Mouse (Mus musculus): ENCODE measurements at regions not wholly inside any gene's neighbourhood (a gene's known extent, or its start where the extent isn't known, plus 50 kb on each side); places are given as distances from the start of the nearest gene placed in this dataset.

DNA sequence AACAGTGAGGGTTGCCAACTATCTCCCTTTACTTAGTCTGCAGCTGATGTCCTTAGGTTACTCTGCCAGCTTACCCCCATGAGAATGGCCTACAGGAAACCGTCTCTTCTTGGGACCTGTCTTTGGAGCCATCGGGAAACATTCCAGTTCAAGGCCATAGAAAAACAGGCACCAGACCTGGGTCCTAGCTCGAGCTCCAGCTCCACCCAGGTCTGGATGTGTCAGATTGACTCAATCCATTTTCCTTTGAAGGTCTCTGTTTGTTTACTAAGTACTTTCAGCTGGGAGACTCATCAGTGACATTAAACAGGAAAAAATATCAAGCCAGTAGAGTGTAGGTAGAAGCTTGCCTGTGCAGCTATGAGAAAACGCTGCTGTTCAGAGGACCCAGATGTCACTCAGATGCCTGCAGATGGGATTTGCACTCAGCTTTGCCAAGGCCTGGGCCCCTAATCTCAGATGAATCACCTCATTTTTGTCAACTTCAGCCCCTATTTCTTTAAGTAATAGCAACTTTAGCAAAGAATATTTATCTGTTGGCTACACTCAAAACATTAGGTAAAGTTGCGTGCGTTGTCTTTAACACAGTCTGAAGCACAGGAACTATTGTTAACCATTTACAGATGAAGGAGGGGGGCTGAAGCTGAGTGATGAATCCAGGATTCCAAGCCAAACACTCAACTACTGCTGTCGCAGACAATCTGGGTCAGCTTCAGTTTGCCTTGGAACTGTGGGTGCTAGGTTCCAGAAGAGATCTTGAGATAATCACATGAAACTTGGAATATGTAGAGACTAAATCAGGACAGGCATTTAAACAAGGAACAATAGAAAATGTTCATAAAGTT is 359.0 kb upstream of the Tnp1 start:
- H3K9me3 ChIP-seq, result no peaks in the 10 kb centered on the region
- no peak overlapping the region for H3K27ac ChIP-seq
- no peak for ATAC-seq (ENCODE audit: low FRiP score)
- WGBS, result 86% methylated on average over 7 of the region's 7 CpGs
- no peaks in the 10 kb centered on the region for H3K27me3 ChIP-seq
- no peak overlapping the region for H3K4me3 ChIP-seq (replicated peaks)
- H3K36me3 ChIP-seq (replicated peaks), result no peaks in the 10 kb centered on the region
- no peak overlapping the region for H3K4me2 ChIP-seq
- H3K9ac ChIP-seq, result no peak overlapping the region
- no peaks in the 10 kb centered on the region for H3K4me1 ChIP-seq

DNA sequence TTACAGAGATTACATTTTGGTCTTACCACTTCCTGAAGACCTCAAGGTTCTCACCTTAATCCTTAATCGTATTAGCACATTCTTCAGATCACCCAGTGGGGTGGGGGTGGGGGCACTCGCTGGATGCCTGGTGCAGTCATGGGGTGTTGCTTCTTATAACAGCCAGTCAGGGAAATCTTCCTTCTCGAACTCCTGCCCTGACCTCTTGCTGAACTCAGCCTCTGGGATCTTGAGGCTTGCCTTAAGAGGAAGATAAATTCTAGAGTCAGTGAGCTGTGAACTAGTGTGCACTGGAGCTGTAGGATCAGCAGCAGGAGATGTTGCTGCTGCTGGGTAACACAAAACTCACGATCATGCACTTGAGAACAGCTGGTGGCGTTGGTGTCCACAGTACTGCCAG is 352.5 kb upstream of the Tnp1 start:
- Histone ChIP-seq H3K27ac (no peak overlapping the region), H3K4me1 (peaks cover 22% of the 10 kb centered on the region), H3K36me3 (replicated peaks) (no peaks in the 10 kb centered on the region), H3K4me2 (no peak overlapping the region), H3K27me3 (no peaks in the 10 kb centered on the region), H3K9me3 (no peaks in the 10 kb centered on the region), H3K9ac (no peak overlapping the region), H3K4me3 (replicated peaks) (no peak overlapping the region)
- no peak for ATAC-seq (ENCODE audit: low FRiP score)
- WGBS, result 71% methylated on average over 5 of the region's 5 CpGs

DNA sequence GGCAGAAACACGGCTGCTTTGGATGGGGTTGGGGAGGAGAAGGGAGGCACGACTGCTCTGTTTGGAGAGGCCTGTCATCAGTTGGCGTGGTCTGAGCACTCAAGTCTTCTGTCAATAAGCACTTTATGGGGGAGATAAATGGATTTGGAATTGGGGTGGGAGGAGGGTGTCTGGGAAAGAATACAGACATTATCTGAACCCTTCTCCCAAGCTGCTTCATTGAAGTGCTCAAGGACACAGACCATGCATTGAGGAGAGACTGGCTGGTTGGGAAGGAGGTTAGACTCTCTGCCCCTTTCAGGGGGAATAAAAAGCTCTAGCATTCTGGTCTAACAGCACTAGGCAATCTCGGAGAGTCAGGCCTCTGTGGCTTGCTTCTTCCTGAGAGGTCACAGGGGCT is 350.1 kb upstream of the Tnp1 start:
- no peak; the same call in 1 of the 2 replicates for ATAC-seq (ENCODE audit: low FRiP score)
- H3K9me3 ChIP-seq, result no peaks in the 10 kb centered on the region
- no peak overlapping the region for H3K27ac ChIP-seq
- H3K9ac ChIP-seq, result no peak overlapping the region
- H3K4me3 ChIP-seq (replicated peaks), result no peak overlapping the region
- no peaks in the 10 kb centered on the region for H3K36me3 ChIP-seq (replicated peaks)
- 55% methylated on average over 4 of the region's 4 CpGs for WGBS
- peaks cover 33% of the 10 kb centered on the region for H3K4me1 ChIP-seq
- H3K27me3 ChIP-seq, result no peaks in the 10 kb centered on the region
- no peak overlapping the region for H3K4me2 ChIP-seq

- peak overlapping the region; percentile 78 for H3K27ac ChIP-seq
- no peaks in the 10 kb centered on the region for H3K36me3 ChIP-seq (replicated peaks)
- H3K9ac ChIP-seq, result no peak overlapping the region
- H3K27me3 ChIP-seq, result no peaks in the 10 kb centered on the region
- H3K9me3 ChIP-seq, result no peaks in the 10 kb centered on the region
- H3K4me3 ChIP-seq (replicated peaks), result no peak overlapping the region
- no peak overlapping the region for H3K4me2 ChIP-seq
- peak; percentile 2; the same call in 1 of the 2 replicates for ATAC-seq (ENCODE audit: low FRiP score)
- 40% methylated on average over 7 of the region's 7 CpGs for WGBS
- H3K4me1 ChIP-seq, result peaks cover 33% of the 10 kb centered on the region
Measured at GRCm38 (mm10) chr1:73364300-73364683, 348.6 kb upstream of the Tnp1 start.

GRCm38 (mm10) chr1:73363549-73364299 is 348.0 kb upstream of the Tnp1 start:
- Histone ChIP-seq H3K4me2 (peak overlapping the region; percentile 34), H3K27me3 (no peaks in the 10 kb centered on the region), H3K9ac (peak overlapping the region; percentile 21; the same call in 1 of the 2 replicates), H3K4me3 (replicated peaks) (peak overlapping the region; percentile 4; the same call in 1 of the 2 replicates), H3K27ac (peak overlapping the region; percentile 78), H3K36me3 (replicated peaks) (no peaks in the 10 kb centered on the region), H3K9me3 (no peaks in the 10 kb centered on the region), H3K4me1 (peaks cover 33% of the 10 kb centered on the region)
- peak; percentile 75 for ATAC-seq (ENCODE audit: low FRiP score)
- WGBS, result 3% methylated on average over 7 of the region's 7 CpGs

DNA sequence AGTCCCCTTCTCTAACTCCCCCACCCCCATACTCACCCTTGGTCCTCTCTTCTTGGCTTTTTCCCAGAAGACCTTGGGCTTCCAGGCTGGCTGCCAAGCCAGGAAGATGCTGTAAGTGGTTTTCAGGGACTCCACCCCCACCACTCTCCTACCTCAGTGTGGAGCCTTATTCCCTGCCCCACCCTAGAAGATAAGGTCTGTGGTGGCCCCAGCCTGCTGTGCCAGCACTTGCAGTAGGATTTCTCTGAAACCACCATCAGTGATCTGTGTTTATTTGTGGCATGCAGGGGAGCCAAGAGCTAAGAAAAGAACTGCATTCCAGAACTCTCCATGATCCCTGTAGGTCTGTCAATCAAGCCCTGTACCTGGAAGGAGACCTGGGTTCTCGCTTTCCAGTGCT is 346.4 kb upstream of the Tnp1 start:
- Histone ChIP-seq H3K36me3 (replicated peaks) (no peaks in the 10 kb centered on the region), H3K27ac (no peak overlapping the region), H3K27me3 (no peaks in the 10 kb centered on the region), H3K4me2 (no peak overlapping the region; the same call in 1 of the 2 replicates), H3K4me1 (peaks cover 33% of the 10 kb centered on the region), H3K4me3 (replicated peaks) (no peak overlapping the region), H3K9me3 (no peaks in the 10 kb centered on the region), H3K9ac (no peak overlapping the region)
- WGBS, result 76% methylated on average over 1 of the region's 1 CpGs
- no peak for ATAC-seq (ENCODE audit: low FRiP score)

DNA sequence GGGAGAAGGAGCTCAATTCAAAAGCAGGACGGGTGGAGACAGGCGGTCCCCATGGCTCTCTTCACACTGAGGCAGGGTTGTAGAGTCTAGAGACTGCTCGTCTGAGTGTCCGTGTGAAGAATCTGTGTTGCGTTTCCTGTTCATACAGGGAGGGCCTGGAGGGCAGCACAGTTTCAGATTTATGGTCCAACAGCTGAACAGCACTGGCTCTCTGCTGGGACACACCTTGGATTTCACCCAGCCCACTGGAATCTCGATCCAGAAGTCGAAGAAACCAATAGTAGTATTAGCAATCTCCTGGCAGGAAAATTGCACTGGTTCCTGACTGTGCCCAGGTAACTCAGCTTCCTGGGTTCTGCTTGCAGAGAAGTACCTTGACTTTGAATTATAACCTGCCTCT is 345.6 kb upstream of the Tnp1 start:
- WGBS, result 91% methylated on average over 7 of the region's 7 CpGs
- no peaks in the 10 kb centered on the region for H3K9me3 ChIP-seq
- no peak overlapping the region for H3K4me2 ChIP-seq
- H3K4me1 ChIP-seq, result peaks cover 33% of the 10 kb centered on the region
- H3K27me3 ChIP-seq, result no peaks in the 10 kb centered on the region
- no peak for ATAC-seq (ENCODE audit: low FRiP score)
- H3K27ac ChIP-seq, result no peak overlapping the region
- H3K4me3 ChIP-seq (replicated peaks), result no peak overlapping the region
- no peak overlapping the region for H3K9ac ChIP-seq
- H3K36me3 ChIP-seq (replicated peaks), result no peaks in the 10 kb centered on the region

DNA sequence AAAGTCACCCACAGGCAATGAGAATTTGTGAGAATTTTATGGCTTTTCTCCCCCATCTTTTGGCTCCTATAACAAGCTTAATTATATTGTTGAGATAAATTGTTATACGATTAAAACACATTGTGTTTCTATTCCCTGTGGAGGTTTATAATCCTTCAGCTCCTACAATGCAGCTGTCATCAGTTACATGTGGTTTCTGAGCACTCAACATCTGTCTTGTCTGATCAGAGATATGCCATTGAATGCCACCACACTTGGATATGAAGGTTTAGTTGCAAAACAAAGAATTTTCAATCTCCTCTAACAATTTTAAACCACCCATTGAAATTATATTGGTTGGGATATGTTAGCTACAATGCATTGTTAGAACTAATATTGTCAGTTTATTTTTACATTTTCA is 338.7 kb upstream of the Tnp1 start:
- no peaks in the 10 kb centered on the region for H3K27me3 ChIP-seq
- WGBS, result 88% methylated on average over 1 of the region's 1 CpGs
- H3K4me3 ChIP-seq (replicated peaks), result no peak overlapping the region
- no peak for ATAC-seq (ENCODE audit: low FRiP score)
- no peaks in the 10 kb centered on the region for H3K4me1 ChIP-seq
- no peaks in the 10 kb centered on the region for H3K9me3 ChIP-seq
- no peak overlapping the region for H3K4me2 ChIP-seq
- no peaks in the 10 kb centered on the region for H3K36me3 ChIP-seq (replicated peaks)
- H3K9ac ChIP-seq, result no peak overlapping the region
- H3K27ac ChIP-seq, result no peak overlapping the region

- no peak for ATAC-seq (ENCODE audit: low FRiP score)
- Histone ChIP-seq H3K4me1 (no peaks in the 10 kb centered on the region), H3K27ac (no peak overlapping the region), H3K9me3 (no peaks in the 10 kb centered on the region), H3K9ac (no peak overlapping the region), H3K27me3 (no peaks in the 10 kb centered on the region), H3K36me3 (replicated peaks) (no peaks in the 10 kb centered on the region), H3K4me3 (replicated peaks) (no peak overlapping the region), H3K4me2 (no peak overlapping the region)
- WGBS, result 86% methylated on average over 6 of the region's 6 CpGs
Measured at GRCm38 (mm10) chr1:73348476-73348875, 332.8 kb upstream of the Tnp1 start.

GRCm38 (mm10) chr1:73344587-73344986 is 328.9 kb upstream of the Tnp1 start:
- no peak overlapping the region for H3K27ac ChIP-seq
- no peak overlapping the region for H3K9ac ChIP-seq
- no peak overlapping the region for H3K4me2 ChIP-seq
- no peaks in the 10 kb centered on the region for H3K4me1 ChIP-seq
- H3K9me3 ChIP-seq, result no peaks in the 10 kb centered on the region
- no peak for ATAC-seq (ENCODE audit: low FRiP score)
- H3K4me3 ChIP-seq (replicated peaks), result no peak overlapping the region
- no peaks in the 10 kb centered on the region for H3K36me3 ChIP-seq (replicated peaks)
- H3K27me3 ChIP-seq, result no peaks in the 10 kb centered on the region
- WGBS, result 52% methylated on average over 1 of the region's 1 CpGs

DNA sequence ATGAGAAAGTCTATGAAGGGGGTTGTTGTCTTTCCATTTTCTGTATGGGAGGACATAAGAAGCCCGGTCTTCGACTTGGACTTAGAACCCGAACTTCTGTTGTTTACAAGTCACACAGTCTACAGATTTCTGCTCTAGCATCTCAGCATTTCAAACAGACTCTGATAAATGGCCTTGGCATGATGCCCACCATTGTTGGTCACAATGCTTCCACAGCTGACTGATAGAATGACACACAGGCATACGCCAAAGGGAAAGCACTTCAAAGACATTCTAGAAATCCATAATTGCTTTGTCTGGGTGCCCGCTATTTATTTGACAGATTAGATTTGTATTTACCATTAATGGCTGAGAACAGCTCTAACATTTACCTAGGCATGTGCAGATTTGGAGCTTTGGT is 326.2 kb upstream of the Tnp1 start:
- WGBS, result 87% methylated on average over 5 of the region's 5 CpGs
- no peak for ATAC-seq (ENCODE audit: low FRiP score)

GRCm38 (mm10) chr1:73337401-73337800 is 321.7 kb upstream of the Tnp1 start:
- Histone ChIP-seq H3K4me1 (no peaks in the 10 kb centered on the region), H3K4me3 (replicated peaks) (no peak overlapping the region), H3K36me3 (replicated peaks) (no peaks in the 10 kb centered on the region), H3K27me3 (no peaks in the 10 kb centered on the region), H3K9me3 (no peaks in the 10 kb centered on the region), H3K4me2 (no peak overlapping the region), H3K9ac (no peak overlapping the region), H3K27ac (no peak overlapping the region)
- WGBS, result 84% methylated on average over 2 of the region's 2 CpGs
- ATAC-seq (ENCODE audit: low FRiP score), result no peak

More for the DNA sequence above, 326.2 kb upstream of the Tnp1 start:
- no peaks in the 10 kb centered on the region for H3K4me1 ChIP-seq
- H3K4me2 ChIP-seq, result no peak overlapping the region
- no peak overlapping the region for H3K4me3 ChIP-seq (replicated peaks)
- H3K36me3 ChIP-seq (replicated peaks), result no peaks in the 10 kb centered on the region
- H3K9me3 ChIP-seq, result no peaks in the 10 kb centered on the region
- no peak overlapping the region for H3K9ac ChIP-seq
- H3K27me3 ChIP-seq, result no peaks in the 10 kb centered on the region
- H3K27ac ChIP-seq, result no peak overlapping the region
